Mouse (Mus musculus): Measurements from ENCODE around the gene Mroh7. TPM values are rescaled to one million over a fixed set of nuclear protein-coding genes. Genes with fewer than 3 reads are reported as not detected.

Gene Mroh7
- total and polyA plus RNA-seq, 3 experiments = 0.29 to 1.2 (median 0.34) TPM

DNA sequence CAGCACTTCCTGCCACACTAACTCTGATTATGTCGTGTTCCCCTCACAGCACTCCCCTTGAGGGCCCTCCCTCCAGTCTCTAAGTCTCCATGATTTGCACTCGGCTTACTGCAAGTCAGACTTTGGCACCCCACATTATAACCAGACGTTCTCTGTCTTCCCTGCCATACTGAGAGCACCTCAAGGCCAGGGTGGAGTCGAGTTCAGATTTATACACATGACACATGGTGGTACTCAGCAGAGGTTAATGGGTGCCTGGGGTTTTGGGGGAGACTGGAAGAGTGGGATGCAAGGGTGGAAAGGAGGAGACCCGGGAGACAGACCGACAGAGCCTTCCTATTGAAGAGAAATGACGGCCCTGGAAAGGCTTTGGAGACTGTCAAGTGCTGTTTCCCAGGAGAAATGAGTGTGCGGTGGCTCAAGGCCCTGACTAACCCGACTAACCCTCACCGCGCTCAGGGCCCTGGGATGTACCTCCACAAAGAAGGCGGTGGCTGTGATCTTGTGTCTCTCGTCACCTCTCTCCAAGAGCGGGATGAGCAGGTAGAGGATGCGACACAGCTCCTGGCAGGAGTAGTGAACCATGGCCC lies 36.8 kb downstream of the Mroh7 start:
- TF ChIP-seq EP300 (IDR thresholded peaks at IDR 0.05; ENCODE audit: insufficient read depth, low read depth, low read length) (no peak), CTCF (IDR thresholded peaks at IDR 0.05) (no peak), POLR2A (IDR thresholded peaks at IDR 0.05; ENCODE audit: insufficient read depth, low read depth, low read length) (no peak)
- 80% methylated on average over 15 of the region's 15 CpGs for WGBS
- intact Hi-C loops (cut with DNase I) = no loop called here
- H3K4me3 ChIP-seq = no peak overlapping the region
- H3K27ac ChIP-seq = no peak overlapping the region
- no peaks in the 10 kb centered on the region for H3K79me2 ChIP-seq (replicated peaks; ENCODE audit: control insufficient read depth, insufficient read depth, low read length)
- no peaks in the 10 kb centered on the region for H3K27me3 ChIP-seq (ENCODE audit: control insufficient read depth, insufficient read depth, low read length)
- H3K9ac ChIP-seq (ENCODE audit: low read depth, low read length) = no peak overlapping the region
- no peaks in the 10 kb centered on the region for H3K4me1 ChIP-seq (ENCODE audit: control insufficient read depth, insufficient read depth, low read length)
- no peak for DNase-seq
- no peaks in the 10 kb centered on the region for H3K36me3 ChIP-seq (ENCODE audit: control insufficient read depth, insufficient read depth, low read length)

DNA sequence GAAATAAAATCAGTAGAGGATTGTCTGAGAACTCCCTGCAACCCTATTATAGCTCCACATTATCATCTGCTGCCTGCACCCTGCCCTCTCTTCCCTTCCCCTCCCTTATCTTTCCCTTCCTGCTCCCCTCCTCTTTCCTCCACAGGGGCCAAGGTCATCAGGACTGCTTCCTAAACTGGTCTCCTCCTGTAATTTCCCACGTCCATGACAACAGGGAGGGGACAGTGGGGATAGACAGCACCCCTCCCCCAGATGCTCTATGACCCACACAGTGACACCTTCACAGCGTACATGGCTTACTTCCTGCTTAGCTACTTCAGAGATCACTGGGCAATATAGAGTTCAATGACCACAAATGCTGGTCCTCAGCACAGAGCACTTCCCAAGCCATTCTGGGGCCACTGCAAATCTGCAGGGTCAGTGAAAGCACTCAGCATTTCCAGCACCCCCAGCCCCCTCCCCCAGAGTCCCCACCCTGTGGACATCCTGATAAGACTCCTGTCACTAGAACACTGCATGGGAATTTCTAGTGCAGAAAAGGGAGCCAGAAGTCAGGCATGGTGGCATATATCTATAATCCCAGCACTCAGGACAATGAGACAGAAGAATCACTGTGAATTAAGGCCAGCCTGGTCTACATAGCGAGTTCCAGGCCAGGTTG lies 42.0 kb downstream of the Mroh7 start:
- TF ChIP-seq CTCF (IDR thresholded peaks at IDR 0.05) (no peak), EP300 (IDR thresholded peaks at IDR 0.05; ENCODE audit: insufficient read depth, low read depth, low read length) (no peak), POLR2A (IDR thresholded peaks at IDR 0.05; ENCODE audit: insufficient read depth, low read depth, low read length) (no peak)
- Histone ChIP-seq H3K27ac (no peak overlapping the region), H3K36me3 (ENCODE audit: control insufficient read depth, insufficient read depth, low read length) (no peaks in the 10 kb centered on the region), H3K4me3 (no peak overlapping the region), H3K27me3 (ENCODE audit: control insufficient read depth, insufficient read depth, low read length) (no peaks in the 10 kb centered on the region), H3K4me1 (ENCODE audit: control insufficient read depth, insufficient read depth, low read length) (no peaks in the 10 kb centered on the region), H3K9ac (ENCODE audit: low read depth, low read length) (no peak overlapping the region), H3K79me2 (replicated peaks; ENCODE audit: control insufficient read depth, insufficient read depth, low read length) (no peaks in the 10 kb centered on the region)
- intact Hi-C loops (cut with DNase I) = no loop called here
- WGBS = 32% methylated on average over 3 of the region's 3 CpGs
- DNase-seq = no peak

DNA sequence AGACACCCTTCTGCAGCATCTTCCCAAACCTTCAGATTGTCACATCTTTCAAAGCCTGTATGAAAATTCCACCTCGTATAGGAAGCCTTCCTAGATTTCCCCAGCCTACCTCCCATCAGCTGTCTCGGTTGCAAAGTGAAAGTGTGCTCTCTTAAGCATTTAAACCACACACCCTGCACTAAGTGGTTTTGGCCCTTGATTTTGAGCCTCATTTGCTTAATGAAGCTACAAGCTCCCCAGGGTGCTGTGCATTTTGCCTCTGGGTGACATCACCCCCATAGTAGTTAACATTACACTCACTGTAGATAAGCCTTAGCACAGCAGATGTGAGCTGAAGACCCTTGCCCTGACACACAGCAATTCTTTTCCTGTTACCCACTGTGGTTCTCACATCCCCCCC lies 49.8 kb downstream of the Mroh7 start:
- WGBS = 45% methylated on average over 2 of the region's 2 CpGs
- H3K4me1 ChIP-seq (ENCODE audit: control insufficient read depth, insufficient read depth, low read length) = peaks cover 2% of the 10 kb centered on the region
- no peak overlapping the region for H3K9ac ChIP-seq (ENCODE audit: low read depth, low read length)
- intact Hi-C loops (cut with DNase I) = no loop called here
- H3K4me3 ChIP-seq = no peak overlapping the region
- DNase-seq = no peak
- no peak overlapping the region for H3K27ac ChIP-seq
- H3K79me2 ChIP-seq (replicated peaks; ENCODE audit: control insufficient read depth, insufficient read depth, low read length) = no peaks in the 10 kb centered on the region
- peaks cover 3% of the 10 kb centered on the region; the same call in 1 of the 2 replicates for H3K36me3 ChIP-seq (ENCODE audit: control insufficient read depth, insufficient read depth, low read length)
- TF ChIP-seq POLR2A (IDR thresholded peaks at IDR 0.05; ENCODE audit: insufficient read depth, low read depth, low read length) (no peak), EP300 (IDR thresholded peaks at IDR 0.05; ENCODE audit: insufficient read depth, low read depth, low read length) (no peak), CTCF (IDR thresholded peaks at IDR 0.05) (no peak)
- H3K27me3 ChIP-seq (ENCODE audit: control insufficient read depth, insufficient read depth, low read length) = no peaks in the 10 kb centered on the region

DNA sequence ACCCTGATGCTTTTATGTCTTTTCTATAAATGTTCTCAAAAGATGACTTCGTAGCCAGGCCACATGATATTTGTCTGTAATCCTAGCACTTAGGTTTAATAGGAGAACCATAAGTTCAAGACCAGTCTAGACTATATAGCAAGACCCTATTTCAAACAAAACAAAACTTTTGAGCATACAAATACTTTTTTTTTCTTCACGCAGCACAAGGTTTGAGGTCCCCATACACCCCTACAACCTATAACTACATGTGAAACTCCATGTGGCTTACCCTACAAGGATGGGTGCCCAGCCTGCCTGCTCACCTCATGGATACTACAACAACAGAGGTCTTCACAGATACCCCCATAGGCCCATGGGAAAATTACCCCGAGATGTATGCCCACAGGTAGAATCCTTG lies 51.6 kb downstream of the Mroh7 start:
- Histone ChIP-seq H3K79me2 (replicated peaks; ENCODE audit: control insufficient read depth, insufficient read depth, low read length) (no peaks in the 10 kb centered on the region), H3K9ac (ENCODE audit: low read depth, low read length) (no peak overlapping the region), H3K36me3 (ENCODE audit: control insufficient read depth, insufficient read depth, low read length) (peaks cover 3% of the 10 kb centered on the region; the same call in 1 of the 2 replicates), H3K4me3 (peak overlapping the region; percentile 80), H3K27me3 (ENCODE audit: control insufficient read depth, insufficient read depth, low read length) (no peaks in the 10 kb centered on the region), H3K27ac (no peak overlapping the region), H3K4me1 (ENCODE audit: control insufficient read depth, insufficient read depth, low read length) (peaks cover 2% of the 10 kb centered on the region)
- TF ChIP-seq EP300 (IDR thresholded peaks at IDR 0.05; ENCODE audit: insufficient read depth, low read depth, low read length) (no peak), POLR2A (IDR thresholded peaks at IDR 0.05; ENCODE audit: insufficient read depth, low read depth, low read length) (no peak), CTCF (IDR thresholded peaks at IDR 0.05) (no peak)
- intact Hi-C loops (cut with DNase I) = loop anchor here (2.0 kb wide), 1 partner anchor 28 kb away; the partner anchor contains the start of gene Pars2
- DNase-seq = no peak
- WGBS = 50% methylated on average over 3 of the region's 3 CpGs

DNA sequence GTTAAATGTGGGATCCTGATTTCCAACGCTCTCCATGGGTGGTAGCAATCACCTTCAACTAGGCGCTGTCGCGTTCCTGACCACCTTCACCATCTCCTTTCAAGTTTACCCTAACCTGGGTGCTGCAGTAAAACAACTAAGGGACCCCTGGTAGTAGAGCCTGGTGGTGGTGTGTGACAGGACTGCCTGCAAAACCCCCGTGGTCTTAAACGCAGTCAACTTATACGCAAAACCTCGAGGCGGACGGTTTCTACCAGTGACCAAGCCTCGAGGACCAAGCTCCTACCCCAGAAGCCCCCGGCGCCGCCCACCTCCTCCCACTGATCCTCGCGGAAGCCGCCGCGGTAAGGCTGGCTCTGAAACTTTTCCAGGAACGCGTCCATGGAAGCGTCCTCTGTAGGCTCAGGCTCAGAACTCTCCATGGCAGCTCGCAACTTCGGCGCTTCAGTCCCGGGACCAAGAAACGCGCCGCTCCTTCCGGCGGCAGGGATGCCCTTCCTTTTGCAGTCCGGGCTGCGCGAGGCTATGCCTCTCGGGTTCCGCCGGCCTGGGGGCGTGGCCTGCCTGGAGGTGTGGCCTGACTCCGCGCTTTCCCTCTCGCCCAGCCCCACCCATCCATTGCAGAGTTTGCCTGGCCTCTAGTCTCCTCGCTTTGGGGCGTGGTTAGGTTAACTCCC lies 52.1 kb downstream of the Mroh7 start, which contains the start of gene Ttc4:
Gene Ttc4 (minus strand): TSS at position 503 of the 677 bp plus-strand sequence.
- peak within 1 kb of the TSS; percentile 80 for H3K4me3 ChIP-seq
- peak within 1 kb of the TSS; percentile 90 for H3K9ac ChIP-seq (ENCODE audit: low read depth, low read length)
- peaks cover 2% of the 10 kb centered on the region for H3K4me1 ChIP-seq (ENCODE audit: control insufficient read depth, insufficient read depth, low read length)
- under 1% methylated on average over 43 of the region's 43 CpGs for WGBS
- TF ChIP-seq CTCF (IDR thresholded peaks at IDR 0.05) (no peak), POLR2A (IDR thresholded peaks at IDR 0.05; ENCODE audit: insufficient read depth, low read depth, low read length) (peak; percentile 83), EP300 (IDR thresholded peaks at IDR 0.05; ENCODE audit: insufficient read depth, low read depth, low read length) (peak; percentile 67; the same call in 1 of the 2 replicates)
- intact Hi-C loops (cut with DNase I) = loop anchor here (2.0 kb wide), 1 partner anchor 28 kb away; the partner anchor contains the start of gene Pars2
- H3K27me3 ChIP-seq (ENCODE audit: control insufficient read depth, insufficient read depth, low read length) = no peaks in the 10 kb centered on the region
- H3K79me2 ChIP-seq (replicated peaks; ENCODE audit: control insufficient read depth, insufficient read depth, low read length) = no peaks in the 10 kb centered on the region
- H3K36me3 ChIP-seq (ENCODE audit: control insufficient read depth, insufficient read depth, low read length) = peaks cover 3% of the 10 kb centered on the region; the same call in 1 of the 2 replicates
- peak within 1 kb of the TSS; percentile 71 for H3K27ac ChIP-seq
- DNase-seq = peak; percentile 89 to 91
